Mouse (Mus musculus): Measurements from ENCODE around the gene Cd37. TPM values are rescaled to one million over a fixed set of nuclear protein-coding genes. Genes with fewer than 3 reads are reported as not detected.
"Not testable (repeated sequence)": the region's sequence is repeated elsewhere in the genome, so short reads cannot be mapped to it uniquely, and the experiment has no call there.

Gene Cd37
- polyA plus RNA-seq, 1 experiment from 2014 or later, result 1.7 TPM

DNA sequence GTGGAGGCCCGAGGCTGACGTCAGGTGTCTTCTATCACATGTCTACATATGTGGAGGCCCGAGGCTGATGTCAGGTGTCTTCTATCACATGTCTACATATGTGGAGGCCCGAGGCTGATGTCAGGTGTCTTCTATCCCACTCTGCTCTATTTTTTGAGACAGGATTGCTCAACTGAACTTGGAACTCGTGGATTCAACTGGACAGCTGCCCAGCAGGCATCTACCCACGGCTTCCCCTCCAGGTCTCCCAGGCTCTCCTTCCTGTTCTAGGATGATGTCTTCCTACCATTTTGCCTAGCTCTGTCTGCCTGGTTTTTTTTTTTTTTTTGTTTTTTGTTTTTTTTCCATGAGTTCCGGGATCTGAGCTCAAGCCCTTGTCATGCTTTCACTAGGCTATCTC is 16.9 kb upstream of the Cd37 start:
- not testable (repeated sequence) for H3K4me1 ChIP-seq; H3K27ac ChIP-seq; ATAC-seq (replicated peaks); H3K36me3 ChIP-seq (replicated peaks); H3K4me3 ChIP-seq; H3K9ac ChIP-seq; H3K27me3 ChIP-seq (replicated peaks); H3K9me3 ChIP-seq; H3K4me2 ChIP-seq
- WGBS, result 86% methylated on average over 7 of the region's 7 CpGs

- no peaks in the 10 kb centered on the region for H3K27me3 ChIP-seq (replicated peaks)
- H3K27ac ChIP-seq, result no peak overlapping the region
- H3K4me1 ChIP-seq, result no peaks in the 10 kb centered on the region
- WGBS, result 90% methylated on average over 8 of the region's 8 CpGs
- ATAC-seq (replicated peaks), result no peak
- H3K9me3 ChIP-seq, result no peaks in the 10 kb centered on the region
- H3K36me3 ChIP-seq (replicated peaks), result no peaks in the 10 kb centered on the region
- H3K9ac ChIP-seq, result no peak overlapping the region
- H3K4me3 ChIP-seq, result no peak overlapping the region
- no peak overlapping the region for H3K4me2 ChIP-seq
These were observed 14.9 kb upstream of the Cd37 start for GRCm38 (mm10) chr7:45253806-45254205.

GRCm38 (mm10) chr7:45247666-45248065 is 8.8 kb upstream of the Cd37 start:
- ATAC-seq (replicated peaks), result no peak

GRCm38 (mm10) chr7:45241389-45241749 is 2.5 kb upstream of the Cd37 start:
- peak overlapping the region; percentile 21 for H3K9ac ChIP-seq
- 75% methylated on average over 6 of the region's 6 CpGs for WGBS
- no peaks in the 10 kb centered on the region for H3K9me3 ChIP-seq
- peak overlapping the region; percentile 41 for H3K4me3 ChIP-seq
- H3K4me1 ChIP-seq, result peaks cover 9% of the 10 kb centered on the region
- H3K36me3 ChIP-seq (replicated peaks), result no peaks in the 10 kb centered on the region
- H3K4me2 ChIP-seq, result peak overlapping the region; percentile 87
- H3K27ac ChIP-seq, result no peak overlapping the region
- ATAC-seq (replicated peaks), result no peak
- peaks cover 20% of the 10 kb centered on the region; the same call in 1 of the 2 replicates for H3K27me3 ChIP-seq (replicated peaks)

More at GRCm38 (mm10) chr7:45247666-45248065, 8.8 kb upstream of the Cd37 start:
- no peaks in the 10 kb centered on the region for H3K4me1 ChIP-seq
- no peak overlapping the region for H3K9ac ChIP-seq
- H3K36me3 ChIP-seq (replicated peaks), result no peaks in the 10 kb centered on the region
- no peak overlapping the region for H3K27ac ChIP-seq
- 40% methylated on average over 3 of the region's 3 CpGs for WGBS
- H3K4me2 ChIP-seq, result no peak overlapping the region
- no peaks in the 10 kb centered on the region for H3K27me3 ChIP-seq (replicated peaks)
- no peaks in the 10 kb centered on the region for H3K9me3 ChIP-seq
- H3K4me3 ChIP-seq, result no peak overlapping the region

DNA sequence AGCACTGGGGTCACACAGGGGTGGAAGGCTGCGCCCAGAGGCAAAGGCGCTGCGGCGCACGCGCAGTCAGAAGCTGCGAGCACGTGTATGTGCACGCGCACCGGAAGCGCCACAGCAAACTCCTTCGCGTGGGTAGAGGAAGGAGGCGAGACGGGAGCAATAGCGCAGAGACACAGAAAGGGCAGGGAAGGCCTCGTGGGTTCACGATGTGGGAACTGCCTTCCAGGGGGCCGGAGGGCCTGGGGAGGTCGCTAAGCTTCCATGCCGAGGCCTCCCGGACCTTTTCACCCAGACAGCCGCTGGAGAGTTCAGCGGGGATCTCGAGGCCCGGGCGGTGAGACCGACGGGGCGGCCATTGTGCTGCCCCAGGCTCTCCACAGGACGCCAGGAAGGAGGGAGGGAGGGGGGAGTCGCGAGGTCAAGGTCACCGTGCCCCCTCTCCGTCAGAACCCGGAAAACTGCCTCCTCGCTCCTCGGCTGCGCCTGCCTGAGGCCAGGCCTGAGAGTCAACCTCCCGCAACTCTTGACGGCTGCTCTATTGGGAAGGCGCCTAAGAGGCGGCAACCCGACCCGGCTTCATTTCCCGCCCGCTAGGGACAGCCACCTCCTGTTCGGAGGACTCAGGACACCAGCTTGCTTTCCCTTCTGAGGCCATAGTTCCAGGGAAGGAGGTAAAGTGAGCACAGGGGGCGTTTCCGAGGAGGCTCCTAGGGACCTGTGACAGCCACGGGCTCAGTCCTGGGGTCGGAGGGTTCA is 1.9 kb upstream of the Cd37 start, which contains the start of gene Slc6a16:
Slc6a16 (plus strand) TSS at position 453 of the 756 bp plus-strand sequence.
- Histone ChIP-seq H3K9me3 (no peaks in the 10 kb centered on the region), H3K36me3 (replicated peaks) (no peaks in the 10 kb centered on the region), H3K4me3 (peak within 1 kb of the TSS; percentile 41), H3K4me2 (peak within 1 kb of the TSS; percentile 87), H3K4me1 (peaks cover 9% of the 10 kb centered on the region), H3K9ac (peak within 1 kb of the TSS; percentile 21), H3K27me3 (replicated peaks) (peaks cover 20% of the 10 kb centered on the region; the same call in 1 of the 2 replicates), H3K27ac (no peak within 1 kb of the TSS)
- 7% methylated on average over 52 of the region's 53 CpGs for WGBS
- ATAC-seq (replicated peaks), result peak; percentile 66; the same call in 1 of the 2 replicates

- no peak overlapping the region for H3K9ac ChIP-seq
These were observed 1.2 kb upstream of the Cd37 start for GRCm38 (mm10) chr7:45240109-45240508.

DNA sequence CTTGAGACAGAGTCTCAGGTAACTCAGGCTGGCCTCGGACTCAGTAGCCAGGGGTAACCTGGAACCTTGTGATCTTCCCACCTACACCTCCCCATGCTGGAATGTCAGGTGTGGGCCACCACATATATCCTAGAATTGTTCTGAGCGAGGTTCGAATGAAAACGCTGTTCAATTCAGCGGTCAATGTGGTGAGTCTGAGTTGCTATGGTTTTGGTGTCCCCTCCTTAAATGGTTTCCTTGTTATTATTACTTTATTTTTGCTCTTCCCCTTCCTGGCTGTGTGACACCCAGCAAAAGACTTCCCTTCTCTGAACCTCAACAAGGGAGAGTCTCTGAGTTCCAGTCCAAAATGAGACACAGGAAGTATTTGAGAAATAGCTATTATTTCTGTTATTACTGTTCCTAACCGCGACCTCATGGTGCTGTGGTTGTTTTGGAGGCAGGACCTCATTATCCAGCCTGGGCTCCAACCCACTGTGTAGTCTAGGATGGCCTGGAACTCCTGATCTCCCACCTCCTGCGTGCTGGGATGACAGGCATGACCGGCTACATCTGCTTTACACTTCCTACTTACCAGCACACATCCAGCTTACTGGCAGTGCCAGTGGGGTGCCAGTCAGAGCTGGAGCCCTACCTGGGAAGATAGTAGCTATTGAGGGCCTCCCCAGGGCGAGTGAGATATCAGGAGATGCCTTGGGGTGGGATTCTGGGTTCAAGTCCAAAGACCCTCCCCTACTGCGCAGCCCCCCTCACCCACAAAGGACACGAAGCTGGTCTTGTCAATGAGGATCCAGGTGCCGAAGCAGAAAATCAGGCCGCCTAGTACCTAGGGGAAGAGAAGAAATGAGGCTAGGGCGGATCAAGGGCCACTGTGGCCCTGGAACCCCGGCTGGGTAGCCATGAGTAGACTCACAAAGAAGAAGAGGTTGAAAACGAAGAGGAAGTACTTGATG is 892 bp downstream of the Cd37 start:
- 75% methylated on average over 17 of the region's 17 CpGs for WGBS
- Histone ChIP-seq H3K27me3 (replicated peaks) (peaks cover 27% of the 10 kb centered on the region; the same call in 1 of the 2 replicates), H3K36me3 (replicated peaks) (no peaks in the 10 kb centered on the region), H3K4me1 (peaks cover 25% of the 10 kb centered on the region), H3K9me3 (no peaks in the 10 kb centered on the region), H3K4me2 (no peak overlapping the region), H3K4me3 (no peak overlapping the region), H3K27ac (no peak overlapping the region), H3K9ac (no peak overlapping the region)
- no peak for ATAC-seq (replicated peaks)

More at GRCm38 (mm10) chr7:45240109-45240508, 1.2 kb upstream of the Cd37 start:
- Histone ChIP-seq H3K9me3 (no peaks in the 10 kb centered on the region), H3K4me3 (no peak overlapping the region), H3K36me3 (replicated peaks) (no peaks in the 10 kb centered on the region), H3K4me2 (peak overlapping the region; percentile 87; the same call in 1 of the 2 replicates), H3K4me1 (peaks cover 11% of the 10 kb centered on the region), H3K27ac (no peak overlapping the region), H3K27me3 (replicated peaks) (peaks cover 20% of the 10 kb centered on the region; the same call in 1 of the 2 replicates)
- ATAC-seq (replicated peaks), result no peak
- WGBS, result 61% methylated on average over 7 of the region's 7 CpGs

- Histone ChIP-seq H3K9ac (no peak overlapping the region), H3K4me3 (no peak overlapping the region), H3K9me3 (no peaks in the 10 kb centered on the region), H3K4me1 (peaks cover 20% of the 10 kb centered on the region), H3K4me2 (peak overlapping the region; percentile 27; the same call in 1 of the 2 replicates), H3K36me3 (replicated peaks) (no peaks in the 10 kb centered on the region), H3K27ac (peak overlapping the region; percentile 39), H3K27me3 (replicated peaks) (0 out of 2 replicates have a peak, but pooled peaks cover 22% of the 10 kb centered on the region)
- 32% methylated on average over 17 of the region's 17 CpGs for WGBS
- ATAC-seq (replicated peaks), result no peak
These were observed 3.2 kb downstream of the Cd37 start for GRCm38 (mm10) chr7:45235656-45236180.

DNA sequence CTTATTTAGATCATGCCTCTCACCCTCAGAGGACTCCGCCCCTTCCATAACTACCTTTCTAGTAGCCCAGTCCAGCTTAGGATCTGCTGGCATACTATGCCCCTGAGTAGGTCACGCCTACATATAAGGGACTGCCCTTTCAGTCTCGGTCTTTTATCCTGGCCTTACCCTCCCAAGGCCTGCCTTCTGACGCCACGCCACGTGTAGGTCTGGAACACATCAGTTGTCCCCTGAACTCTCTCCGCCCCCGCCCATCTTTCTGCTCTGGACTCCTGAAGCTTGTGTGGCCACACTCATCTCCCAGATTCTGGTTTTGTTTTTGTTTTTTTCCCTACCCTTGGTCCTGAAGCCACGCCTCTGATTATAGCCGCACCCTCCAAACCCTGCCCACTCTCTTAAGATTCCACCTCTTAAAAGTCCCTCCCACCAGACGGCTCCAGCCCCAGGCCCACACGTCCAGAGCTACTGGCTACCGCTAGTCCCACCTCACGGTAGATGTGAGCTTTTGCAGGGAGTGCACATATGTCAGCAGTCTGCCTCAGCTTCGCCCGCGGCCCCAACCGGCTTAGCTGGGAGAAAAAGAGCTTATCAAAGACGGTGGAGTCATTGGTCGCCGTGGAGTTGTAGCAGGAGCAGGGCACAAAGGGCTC is 3.9 kb downstream of the Cd37 start:
- peaks cover 16% of the 10 kb centered on the region for H3K4me1 ChIP-seq
- no peaks in the 10 kb centered on the region for H3K9me3 ChIP-seq
- WGBS, result 6% methylated on average over 21 of the region's 21 CpGs
- no peak overlapping the region for H3K9ac ChIP-seq
- H3K27ac ChIP-seq, result peak overlapping the region; percentile 39
- ATAC-seq (replicated peaks), result peak; percentile 79
- no peaks in the 10 kb centered on the region for H3K36me3 ChIP-seq (replicated peaks)
- peak overlapping the region; percentile 27 for H3K4me2 ChIP-seq
- 0 out of 2 replicates have a peak, but pooled peaks cover 22% of the 10 kb centered on the region for H3K27me3 ChIP-seq (replicated peaks)
- no peak overlapping the region for H3K4me3 ChIP-seq

DNA sequence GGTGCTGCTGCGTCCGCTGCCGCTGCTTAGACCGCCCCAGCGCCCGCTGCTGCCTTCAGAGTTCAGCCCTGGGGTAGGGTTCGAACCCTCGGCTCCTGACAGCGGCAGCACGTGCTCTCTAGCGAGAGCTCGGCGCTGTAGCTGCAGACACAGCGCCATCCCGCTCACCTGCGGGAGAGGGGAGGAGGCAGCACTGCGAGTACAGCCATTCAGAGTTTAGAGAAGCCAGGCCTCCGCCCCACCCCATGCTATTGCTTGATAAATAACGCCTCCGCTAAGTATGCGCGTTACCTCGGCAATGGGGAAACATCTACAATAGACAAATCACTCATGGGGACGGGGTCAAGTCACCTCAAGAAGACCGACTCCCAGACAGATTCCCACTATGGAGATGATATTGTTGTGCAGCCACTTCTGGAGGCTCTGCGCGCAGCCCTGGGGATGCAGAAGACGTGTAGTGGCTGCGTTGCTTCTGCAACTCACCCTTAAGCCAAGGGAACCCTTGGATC is 4.5 kb downstream of the Cd37 start:
- H3K4me3 ChIP-seq, result no peak overlapping the region
- 0 out of 2 replicates have a peak, but pooled peaks cover 22% of the 10 kb centered on the region for H3K27me3 ChIP-seq (replicated peaks)
- no peaks in the 10 kb centered on the region for H3K9me3 ChIP-seq
- no peak for ATAC-seq (replicated peaks)
- H3K36me3 ChIP-seq (replicated peaks), result no peaks in the 10 kb centered on the region
- H3K9ac ChIP-seq, result no peak overlapping the region
- peaks cover 16% of the 10 kb centered on the region for H3K4me1 ChIP-seq
- H3K27ac ChIP-seq, result no peak overlapping the region
- WGBS, result 9% methylated on average over 29 of the region's 29 CpGs
- H3K4me2 ChIP-seq, result peak overlapping the region; percentile 23; the same call in 1 of the 2 replicates

GRCm38 (mm10) chr7:45233580-45234332 is 5.2 kb downstream of the Cd37 start:
- Histone ChIP-seq H3K9ac (no peak overlapping the region), H3K4me2 (peak overlapping the region; percentile 23; the same call in 1 of the 2 replicates), H3K36me3 (replicated peaks) (no peaks in the 10 kb centered on the region), H3K9me3 (no peaks in the 10 kb centered on the region), H3K27ac (no peak overlapping the region), H3K4me1 (peaks cover 16% of the 10 kb centered on the region), H3K27me3 (replicated peaks) (0 out of 2 replicates have a peak, but pooled peaks cover 17% of the 10 kb centered on the region), H3K4me3 (no peak overlapping the region)
- ATAC-seq (replicated peaks), result no peak
- WGBS, result 25% methylated on average over 20 of the region's 20 CpGs

Measured in midbrain, embryonic 15.5 days (tissue).